Mouse (Mus musculus) small intestine, adult 2 months (tissue): ENCODE data around the gene Batf3.

Experiments used
- CTCF ChIP-seq: fragments of 200-500 bp; IDR thresholded peaks from 2 replicates; pipeline ENCODE4 v1.5.1; 2012; ENCODE audit warnings: low read depth, mild to moderate bottlenecking, control low read depth, inconsistent platforms, low read length, moderate library complexity, mixed read lengths; ENCODE audit not compliant: insufficient replicate concordance, insufficient read length; ENCODE audit errors: extremely low read depth
- POLR2A ChIP-seq: fragments of 200-500 bp; IDR thresholded peaks from 2 replicates; pipeline ENCODE4 v1.6.1; 2012; ENCODE audit warnings: low read depth, mild to moderate bottlenecking, control low read depth, inconsistent platforms, low read length, moderate library complexity

- TF ChIP-seq CTCF (no peak), POLR2A (no peak)
Measured at GRCm38 (mm10) chr1:191071613-191072012, 26.0 kb upstream of the Batf3 start.
